Mouse (Mus musculus) heart, postnatal 0 days (tissue): ENCODE data around the gene Cnih3.

Experiments
- CTCF ChIP-seq: IDR thresholded peaks from 2 replicates; pipeline ENCODE4 v1.5.1; 2016; ENCODE audit warnings: antibody characterized with exemption, control low read depth, low read depth
- EP300 ChIP-seq: IDR thresholded peaks from 2 replicates; pipeline ENCODE4 v1.6.1; 2016; ENCODE audit warnings: antibody characterized with exemption, low read depth

GRCm38 (mm10) chr1:181409693-181410092 lies 57.3 kb downstream of the Cnih3 start:
- TF ChIP-seq CTCF (no peak), EP300 (no peak)
